Mouse (Mus musculus): ENCODE results near the gene Usp12.

Usp12 gene

DNA sequence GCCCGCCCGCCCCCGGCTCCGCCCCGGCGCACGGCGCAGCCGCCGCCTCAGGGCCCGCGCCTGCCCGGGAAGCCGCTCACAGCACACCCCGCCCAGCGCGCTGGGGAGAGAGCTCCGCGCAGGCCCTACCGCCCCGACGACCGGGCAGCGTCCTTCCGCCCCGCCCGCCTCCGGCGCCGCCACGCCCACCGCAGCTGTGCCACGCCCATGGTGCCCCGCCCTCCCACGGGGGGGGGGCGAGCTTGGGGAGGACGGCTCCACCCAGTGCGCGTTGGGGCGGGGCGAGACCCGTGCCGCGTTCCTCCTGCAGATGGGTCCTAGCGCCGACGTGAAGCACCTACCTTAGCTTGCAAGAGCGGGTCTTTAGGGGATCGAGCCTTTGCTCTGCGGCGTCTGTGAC is at the start of gene Usp12:
Gene Usp12, minus strand, starts transcription at position 154 of the 400 bp plus-strand sequence.
- peak; percentile 98 for DNase-seq

DNA sequence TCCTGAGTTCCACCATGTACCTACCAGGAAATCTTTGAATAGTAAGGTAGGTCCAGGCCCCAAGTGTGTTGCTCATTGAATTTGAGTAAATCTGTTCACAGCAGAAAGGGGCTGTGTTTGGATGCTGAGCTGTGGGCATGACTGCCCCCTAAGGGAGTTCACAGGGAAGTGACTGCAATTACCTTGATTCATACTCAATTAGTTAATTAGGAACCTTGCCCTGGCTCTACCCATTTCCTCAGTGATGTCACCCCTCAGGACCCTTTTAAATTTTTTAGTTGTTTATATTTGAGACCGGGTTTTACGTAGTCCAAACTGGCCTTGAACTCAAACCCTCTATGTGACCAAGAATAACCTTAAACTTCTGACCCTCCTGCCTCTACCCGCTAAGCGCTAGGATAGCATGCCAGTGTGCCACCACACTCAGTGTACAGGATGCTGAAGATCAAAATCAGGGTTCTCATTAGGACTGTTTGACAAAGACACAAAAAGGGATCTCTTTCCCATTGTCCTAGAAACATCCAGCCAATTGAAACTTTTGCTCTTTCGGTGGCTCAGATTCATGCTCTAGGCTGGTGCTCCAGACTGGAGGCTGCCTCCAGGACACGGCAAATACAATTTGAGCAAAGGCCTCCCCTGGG is 49.6 kb upstream of the Usp12 start:
- peak; percentile 35 for DNase-seq

DNA sequence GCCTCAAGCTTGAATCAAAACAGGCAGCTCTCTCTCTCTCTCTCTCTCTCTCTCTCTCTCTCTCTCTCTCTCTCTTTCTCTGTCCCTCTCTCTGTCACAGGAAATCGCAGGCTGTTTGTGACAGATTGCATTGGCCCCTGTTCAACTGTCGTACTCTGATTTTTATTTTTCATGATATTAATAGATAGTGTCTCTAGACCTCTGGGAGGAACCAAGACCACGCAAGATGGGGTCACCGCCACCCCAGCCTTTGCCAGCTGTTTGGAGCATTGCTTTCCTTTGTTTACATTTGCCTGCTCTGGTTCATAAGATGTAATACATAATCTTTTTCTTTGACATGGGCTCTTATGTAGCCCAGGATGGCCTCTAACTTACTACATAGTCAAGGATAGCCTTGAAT is 47.2 kb upstream of the Usp12 start:
- no peak for DNase-seq

DNA sequence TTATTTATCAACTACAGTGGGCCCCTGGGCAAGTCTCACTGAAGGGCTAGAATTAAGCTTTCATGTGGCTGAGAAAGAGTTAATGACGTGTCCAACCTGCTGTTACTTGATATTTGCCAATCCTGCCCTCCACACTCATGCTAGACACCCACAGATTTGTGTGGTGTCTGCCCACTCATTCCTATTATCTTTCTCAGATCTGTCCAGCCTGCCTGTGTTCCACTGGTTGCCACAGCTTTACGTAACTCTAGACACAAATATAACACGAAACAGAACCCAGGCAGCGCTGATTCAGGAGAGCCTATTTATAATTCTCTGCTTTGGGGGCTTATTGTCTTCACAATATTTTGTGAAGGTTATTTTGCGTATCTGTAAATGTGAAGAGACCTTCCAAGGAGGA is 46.5 kb upstream of the Usp12 start:
- DNase-seq, result no peak

DNA sequence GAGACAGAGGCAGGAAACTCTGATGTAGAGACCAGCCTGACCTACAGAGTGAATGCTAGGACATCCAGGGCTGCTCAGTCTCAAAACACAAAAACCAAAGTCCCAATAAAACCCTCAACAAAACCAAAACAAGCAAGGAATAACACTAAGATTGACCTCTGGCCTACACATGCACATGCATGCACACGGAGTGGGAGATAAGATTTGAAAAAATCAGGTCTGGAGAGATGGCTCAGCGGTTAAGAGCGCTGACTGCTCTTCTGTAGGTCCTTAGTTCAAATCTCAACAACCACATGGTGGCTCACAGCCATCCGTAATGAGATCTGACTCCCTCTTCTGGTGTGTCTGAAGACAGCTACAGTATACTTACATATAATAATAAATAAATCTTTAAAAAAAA is 45.6 kb upstream of the Usp12 start:
- DNase-seq, result no peak

DNA sequence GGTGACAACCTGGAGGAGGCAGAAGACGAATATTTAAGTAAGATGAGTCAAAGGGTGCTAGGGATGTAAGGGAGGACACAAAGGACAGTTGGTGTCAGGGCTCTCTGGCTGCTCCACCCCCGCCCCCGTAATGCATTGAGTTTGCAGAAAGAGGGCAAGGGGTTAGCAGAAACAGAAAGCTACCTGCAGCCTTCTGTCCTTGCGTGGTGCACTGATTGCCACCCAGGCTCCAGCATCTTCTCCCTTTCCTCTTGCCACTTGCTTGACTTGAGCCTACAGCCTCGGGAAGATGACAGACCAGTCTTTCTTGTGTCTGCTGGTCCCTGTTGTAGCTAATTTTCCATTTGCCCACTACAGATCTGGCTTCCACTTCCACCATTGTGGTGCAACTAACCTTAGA is 45.0 kb upstream of the Usp12 start:
- no peak for DNase-seq

DNA sequence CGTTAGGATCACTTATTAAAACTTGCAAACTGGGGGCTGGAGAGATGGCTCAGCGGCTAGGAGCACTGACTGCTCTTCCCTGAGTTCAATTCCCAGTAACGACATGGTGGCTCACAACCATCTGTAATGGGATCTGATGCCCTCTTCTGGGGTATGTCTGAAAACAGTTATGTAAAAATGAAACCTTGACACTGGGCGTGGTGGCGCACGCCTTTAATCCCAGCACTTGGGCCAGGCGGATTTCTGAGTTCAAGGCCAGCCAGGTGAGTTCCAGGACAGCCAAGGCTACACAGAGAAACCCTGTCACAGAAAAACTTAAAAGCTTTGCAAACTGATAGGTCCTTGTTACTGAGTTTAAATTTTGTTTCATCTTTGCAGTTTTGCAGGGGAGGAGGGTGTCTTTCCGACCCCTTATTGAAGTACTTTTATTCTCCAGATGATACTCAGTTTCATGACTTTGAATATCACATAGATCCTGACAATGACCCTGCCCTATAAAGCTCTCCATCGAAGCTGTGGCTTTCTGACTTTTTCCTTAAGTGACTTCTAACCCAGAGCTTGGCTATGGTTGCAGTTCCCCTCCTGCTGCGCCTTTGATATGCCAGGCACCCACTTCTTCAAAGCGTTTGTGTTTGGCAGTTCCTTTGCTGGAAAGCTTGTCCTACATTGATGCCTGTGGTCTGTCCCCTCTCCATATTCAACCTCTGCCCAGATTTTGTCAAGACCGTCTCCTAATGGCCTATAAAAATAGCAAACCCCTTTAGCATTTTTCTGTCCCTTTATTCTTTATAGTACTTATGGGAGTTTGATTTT is 44.2 kb upstream of the Usp12 start:
- DNase-seq, result no peak

DNA sequence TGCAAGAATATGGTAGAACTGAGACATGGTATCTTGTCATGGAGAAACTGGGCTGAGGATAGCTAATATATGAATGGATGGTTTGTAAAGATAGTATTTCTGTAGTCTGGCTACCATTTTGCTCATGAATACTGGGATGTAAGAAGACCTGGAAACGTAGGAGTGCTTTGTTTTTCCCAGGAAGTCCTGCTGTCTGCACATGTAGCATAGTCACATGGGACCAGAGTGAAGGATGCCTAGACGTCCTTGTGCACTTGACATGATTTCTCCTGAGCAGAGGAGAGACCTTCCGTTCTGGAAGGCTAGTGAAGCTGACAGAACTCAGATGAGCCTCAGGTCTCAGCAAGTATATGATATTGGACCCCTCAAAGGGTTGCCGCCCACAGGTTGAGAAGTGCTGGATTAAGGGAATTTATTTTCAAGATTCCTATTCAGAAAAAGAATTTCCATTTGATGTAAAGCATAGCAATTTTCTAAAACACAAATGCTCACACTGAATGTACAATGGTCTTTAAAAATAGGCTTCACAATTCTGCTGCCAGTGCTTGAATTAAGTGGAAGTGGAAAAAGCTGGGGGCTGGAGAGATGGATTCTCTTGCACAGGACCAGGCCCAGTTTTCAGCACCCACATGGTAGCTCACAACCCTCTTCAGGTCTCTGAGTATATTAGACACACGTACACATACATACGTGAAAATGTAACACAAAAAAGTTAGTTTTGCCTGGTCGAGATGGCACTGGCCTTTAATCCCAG is 43.3 kb upstream of the Usp12 start:
- DNase-seq, result no peak

DNA sequence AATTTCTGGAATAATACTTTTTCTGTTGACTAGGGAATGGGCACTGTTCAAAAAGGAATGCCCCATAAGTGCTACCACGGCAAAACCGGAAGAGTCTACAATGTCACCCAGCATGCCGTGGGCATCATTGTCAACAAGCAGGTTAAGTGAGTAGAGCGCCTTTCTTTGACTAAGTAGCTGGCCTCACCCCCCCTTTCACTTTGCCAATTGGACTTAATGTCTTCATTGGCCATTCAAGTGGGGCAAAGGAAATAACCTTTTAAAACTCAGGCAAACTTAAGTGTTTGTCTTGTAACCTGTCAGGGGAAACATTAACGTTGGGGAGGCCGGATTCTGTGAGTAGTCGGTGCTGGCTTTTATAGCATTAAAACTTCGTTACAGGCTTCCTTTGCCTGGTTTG is 40.2 kb upstream of the Usp12 start:
- DNase-seq, result no peak

DNA sequence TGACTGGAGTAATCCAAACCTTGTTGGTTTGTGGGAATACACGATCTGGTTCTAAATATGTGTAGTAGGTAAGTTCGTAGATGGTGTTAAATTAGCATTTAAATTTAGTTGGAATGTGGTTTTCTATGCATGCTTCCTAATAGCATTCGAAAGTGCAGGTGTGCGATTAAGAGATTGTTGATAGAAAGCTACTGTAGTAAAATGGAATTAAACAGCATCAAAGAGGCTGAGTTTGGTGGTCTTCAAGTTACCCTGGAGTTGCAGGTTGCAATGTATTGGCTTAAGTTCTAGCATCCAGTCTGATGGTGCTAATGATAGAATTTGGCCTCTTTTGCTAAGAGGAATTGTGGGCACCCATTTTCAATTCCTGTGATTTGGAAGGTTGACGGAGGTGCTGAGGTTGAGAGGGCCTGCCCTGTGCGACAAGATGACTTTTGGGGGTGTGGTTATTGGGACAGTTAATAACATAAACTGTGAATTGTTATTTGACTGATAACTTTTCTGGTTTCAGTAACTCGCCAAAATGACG is 38.9 kb upstream of the Usp12 start:
- DNase-seq, result no peak

DNA sequence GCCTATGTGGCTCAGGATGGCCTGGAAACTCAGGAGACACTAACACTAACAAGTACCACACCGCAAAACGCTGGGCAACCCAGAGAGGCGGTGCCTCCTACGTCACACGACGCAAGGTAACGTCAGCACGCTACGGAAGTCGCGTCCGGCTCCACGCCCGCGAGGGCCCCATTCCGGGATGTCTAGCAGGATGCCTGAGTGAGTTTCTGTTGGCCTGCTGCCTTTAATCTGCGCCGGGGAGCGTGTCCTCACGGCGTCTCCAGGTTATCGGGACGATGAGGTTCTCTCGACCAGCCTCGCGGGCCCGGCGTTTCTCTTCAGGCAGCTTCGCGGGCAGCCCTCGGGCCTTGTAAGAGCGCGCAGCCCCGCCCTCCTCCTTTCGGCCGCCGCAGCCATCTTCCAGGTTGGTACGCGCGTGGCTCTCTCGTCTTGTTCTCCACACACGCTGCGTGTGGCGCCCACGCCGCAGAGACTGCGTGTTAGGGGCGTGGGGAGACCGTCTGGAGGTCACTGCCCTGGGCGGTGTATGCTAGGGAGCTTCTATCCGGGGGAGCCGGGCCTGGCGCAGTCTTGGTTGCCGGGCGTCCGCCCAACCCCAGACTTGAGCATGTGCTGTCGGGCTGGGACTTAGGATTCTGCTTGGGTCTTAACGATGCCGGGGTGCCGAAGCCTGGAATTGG is 38.1 kb upstream of the Usp12 start, which contains the start of gene Rpl21:
Gene Rpl21, plus strand, starts transcription at position 122 of the 680 bp plus-strand sequence.
- peak; percentile 96 for DNase-seq

DNA sequence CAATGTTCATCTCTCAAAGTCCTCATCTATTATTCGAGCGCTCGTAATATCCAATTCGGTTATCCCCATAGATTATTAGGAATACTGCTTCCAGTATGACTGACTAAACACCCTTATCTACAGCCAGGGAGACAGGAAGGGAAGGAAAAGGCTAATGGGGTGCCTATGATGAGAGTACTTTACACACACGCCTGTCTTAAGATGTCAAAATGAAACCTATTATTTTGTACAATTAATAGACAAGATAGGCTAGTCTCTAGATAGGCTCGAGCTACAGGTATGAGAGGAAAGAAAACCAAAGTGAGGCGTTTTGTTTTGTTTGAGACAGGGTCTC is 37.6 kb upstream of the Usp12 start:
- no peak for DNase-seq

DNA sequence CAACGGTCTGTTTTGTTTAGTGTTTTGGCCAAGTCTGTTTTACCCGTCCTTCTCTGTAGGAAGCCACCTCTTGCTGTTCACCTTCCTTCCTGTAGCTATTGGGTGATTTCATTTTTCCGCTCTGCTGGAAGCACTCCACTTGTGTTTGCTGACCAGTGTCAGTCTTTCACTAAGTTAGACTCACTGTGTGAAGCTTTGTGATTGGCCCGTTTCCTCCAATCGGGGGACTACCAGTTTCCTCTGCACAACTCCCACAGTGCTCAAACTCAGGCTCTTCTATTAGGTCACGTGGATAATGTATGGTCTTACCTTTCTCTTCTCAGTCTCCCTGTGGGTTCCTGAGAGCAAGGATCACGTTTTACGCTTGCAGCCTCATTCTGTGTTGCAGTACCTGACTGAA is 34.7 kb upstream of the Usp12 start:
- no peak for DNase-seq

DNA sequence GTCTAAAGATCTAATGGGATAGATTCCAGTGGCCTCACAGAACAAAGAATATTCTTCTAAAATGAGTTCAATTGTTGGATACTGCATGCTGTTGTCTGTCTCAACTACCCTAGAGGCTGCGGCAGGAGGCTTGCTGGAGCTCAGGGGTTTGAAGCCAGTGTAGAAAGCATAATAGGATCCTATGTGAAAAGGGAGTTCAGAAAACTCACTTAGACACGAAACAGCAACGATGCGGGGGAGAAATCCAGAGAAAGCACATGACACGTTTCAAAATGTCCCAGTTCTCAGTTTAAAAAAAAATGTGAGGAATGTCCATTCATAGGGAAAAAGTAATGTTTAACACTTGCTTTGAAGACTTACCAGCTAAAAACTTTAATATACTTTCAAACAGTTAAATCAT is 28.2 kb upstream of the Usp12 start:
- DNase-seq, result no peak

DNA sequence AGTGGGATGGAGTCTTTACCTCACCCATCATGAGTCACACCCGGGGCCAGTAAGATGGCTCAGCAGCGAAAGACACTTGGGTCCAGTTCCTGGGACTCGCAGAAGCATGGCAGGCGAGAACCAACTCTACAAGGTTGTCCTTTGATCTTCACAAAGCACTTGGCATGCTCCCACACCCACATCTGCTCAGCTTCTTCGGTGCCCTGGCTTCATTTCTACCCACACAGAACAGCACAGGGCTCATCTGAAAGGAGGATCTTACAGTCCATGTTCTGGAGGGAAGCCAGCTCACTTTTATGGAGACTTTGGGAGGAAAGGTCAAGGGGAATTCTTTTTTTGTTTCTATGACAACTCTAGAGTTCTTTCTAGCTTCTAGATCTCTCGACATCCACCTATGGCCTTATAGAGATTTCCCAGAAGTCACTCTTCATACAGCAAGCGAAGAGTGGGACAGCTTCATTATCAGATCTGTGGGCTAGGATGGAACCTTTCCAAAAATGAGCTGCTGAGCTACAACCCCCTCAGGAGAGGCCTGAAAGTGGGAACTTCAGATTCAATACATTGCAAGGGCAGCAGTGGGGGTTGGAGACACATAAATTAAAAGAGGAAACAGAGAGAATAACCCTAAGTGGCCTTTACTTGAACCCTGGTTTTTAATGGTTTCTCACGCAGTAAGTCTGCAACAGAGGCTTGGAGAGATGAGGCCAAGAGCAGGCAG is 24.3 kb upstream of the Usp12 start:
- DNase-seq, result no peak

DNA sequence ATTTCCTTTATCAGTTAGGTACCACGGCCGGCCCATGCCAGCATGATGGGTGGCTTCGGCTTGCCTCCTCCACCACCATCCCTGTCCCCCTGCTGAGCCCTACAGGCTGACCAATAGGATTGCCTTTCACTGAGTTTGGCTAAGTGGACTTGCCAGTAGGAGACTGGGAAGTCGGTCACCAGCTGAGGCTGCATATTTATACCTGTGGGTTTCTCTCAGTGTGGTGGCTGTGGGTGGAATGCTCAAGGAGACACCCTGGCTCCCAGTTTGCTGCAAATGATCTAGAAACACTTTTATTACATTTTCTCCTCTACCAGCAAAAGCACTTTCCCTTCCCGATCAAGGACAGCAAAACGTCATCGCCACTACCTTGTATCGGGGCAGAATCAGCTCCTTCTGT is 22.8 kb upstream of the Usp12 start:
- DNase-seq, result no peak

DNA sequence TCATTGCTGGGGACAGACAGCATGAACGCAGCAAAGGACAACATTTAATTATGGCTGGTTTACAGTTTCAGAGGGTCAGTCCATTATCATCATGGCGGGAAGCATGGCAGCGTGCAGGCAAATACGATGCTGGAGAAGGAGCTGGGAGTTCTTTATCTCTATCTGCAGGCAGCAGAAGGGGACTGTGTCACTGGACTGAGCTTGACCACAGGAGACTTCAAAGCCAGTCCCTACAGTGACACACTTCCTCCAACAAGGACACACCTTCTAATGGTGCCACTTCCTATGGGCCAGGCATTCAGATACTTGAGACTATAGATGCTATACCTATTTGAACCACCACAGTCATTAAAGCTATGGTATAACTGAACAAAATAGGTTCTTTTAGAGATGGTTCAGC is 20.6 kb upstream of the Usp12 start:
- no peak for DNase-seq

DNA sequence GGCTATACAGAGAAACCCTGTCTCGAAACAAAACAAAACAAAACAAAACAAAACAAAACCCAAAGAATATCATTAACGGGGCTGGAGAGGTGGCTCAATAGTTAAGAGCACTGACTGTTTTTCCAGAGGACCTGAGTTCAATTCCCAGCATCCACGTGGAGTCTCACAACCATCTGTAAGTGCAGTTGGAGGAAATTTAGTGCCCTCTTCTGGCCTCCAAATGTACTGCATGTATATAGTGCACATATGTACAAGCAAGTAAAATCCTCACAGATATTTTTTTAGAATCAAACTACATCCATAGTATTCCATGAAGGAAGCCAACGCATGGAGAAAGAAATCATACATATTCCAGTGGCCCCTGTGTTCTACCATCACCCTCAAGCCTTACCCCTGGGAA is 18.6 kb upstream of the Usp12 start:
- no peak for DNase-seq

DNA sequence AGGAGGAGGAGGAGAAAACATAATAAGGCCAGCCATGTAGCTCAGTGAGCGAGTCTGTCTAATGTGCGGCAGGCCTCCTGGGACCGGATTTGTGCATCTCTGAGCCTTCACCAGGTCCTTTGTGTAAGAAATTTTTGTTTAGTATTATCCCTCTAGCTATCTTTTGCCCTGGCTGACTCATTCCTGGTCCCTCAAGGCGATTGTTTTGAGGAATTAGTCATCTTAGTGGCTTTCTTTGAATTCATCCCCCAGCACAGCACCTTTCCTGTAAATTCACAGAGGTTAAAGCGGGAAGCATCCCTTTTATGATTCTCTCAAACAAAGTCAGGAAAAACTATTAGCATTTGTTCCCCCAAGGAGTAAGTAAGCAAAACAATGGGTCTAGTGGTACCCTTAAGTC is 18.1 kb upstream of the Usp12 start:
- DNase-seq, result no peak

DNA sequence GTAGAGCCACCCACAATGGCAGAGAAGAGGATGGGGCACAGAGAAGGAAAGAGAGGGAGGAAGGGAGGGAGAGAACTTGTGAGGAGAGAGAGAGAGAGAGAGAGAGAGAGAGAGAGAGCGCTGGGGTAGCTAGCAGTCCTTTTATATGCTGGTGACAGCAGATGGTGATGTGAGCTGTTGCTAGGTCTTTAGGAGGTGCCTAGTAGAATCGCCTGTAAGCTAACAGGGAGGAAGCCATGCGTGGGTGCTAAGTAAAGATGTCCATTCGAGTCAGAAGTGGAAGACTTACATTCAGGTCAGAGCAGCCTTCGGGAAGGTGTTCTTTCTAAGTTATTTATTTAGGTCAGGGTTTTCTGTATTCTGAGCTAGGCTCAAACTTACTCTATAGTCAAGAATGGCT is 15.1 kb upstream of the Usp12 start:
- no peak for DNase-seq

DNA sequence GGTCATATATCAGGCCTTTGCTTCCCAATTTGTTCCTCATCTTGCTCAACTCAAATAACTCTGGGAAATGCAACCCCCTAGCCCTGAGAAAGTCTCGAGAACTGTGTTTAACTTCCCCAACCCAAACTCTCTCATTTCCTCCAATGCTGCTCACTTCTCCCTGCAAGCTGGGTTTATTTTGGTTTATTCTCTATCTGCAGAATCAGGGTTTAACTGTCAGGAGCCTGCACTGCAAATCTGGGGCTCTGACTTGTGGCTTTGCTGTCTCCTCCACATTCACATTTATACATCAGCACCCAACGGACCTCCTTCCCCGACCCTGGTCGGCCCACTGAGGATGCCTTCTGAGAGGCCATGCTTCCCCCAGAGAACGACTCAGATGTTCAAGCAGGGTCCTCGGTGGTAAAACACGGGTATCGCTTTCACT is 11.2 kb upstream of the Usp12 start:
- DNase-seq, result no peak

DNA sequence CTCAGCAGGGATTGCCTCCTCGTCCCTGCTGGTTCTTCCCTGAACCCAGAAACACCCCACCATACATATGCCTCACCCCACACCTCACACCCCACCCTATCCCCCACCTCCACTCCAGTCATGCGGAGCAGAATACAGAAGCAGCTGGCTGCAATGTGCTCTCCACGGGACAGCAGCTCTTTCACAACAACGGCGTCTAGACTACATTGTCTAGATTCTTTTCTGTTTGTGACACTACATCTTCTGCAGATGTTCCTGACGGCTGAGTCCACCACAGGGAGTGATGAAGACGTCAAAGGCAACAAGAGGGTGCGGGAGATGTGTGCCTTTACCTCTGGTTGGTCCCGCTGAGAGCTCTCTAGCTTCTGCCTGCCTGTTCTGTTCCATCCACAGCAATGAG is 3.2 kb upstream of the Usp12 start:
- DNase-seq, result no peak

DNA sequence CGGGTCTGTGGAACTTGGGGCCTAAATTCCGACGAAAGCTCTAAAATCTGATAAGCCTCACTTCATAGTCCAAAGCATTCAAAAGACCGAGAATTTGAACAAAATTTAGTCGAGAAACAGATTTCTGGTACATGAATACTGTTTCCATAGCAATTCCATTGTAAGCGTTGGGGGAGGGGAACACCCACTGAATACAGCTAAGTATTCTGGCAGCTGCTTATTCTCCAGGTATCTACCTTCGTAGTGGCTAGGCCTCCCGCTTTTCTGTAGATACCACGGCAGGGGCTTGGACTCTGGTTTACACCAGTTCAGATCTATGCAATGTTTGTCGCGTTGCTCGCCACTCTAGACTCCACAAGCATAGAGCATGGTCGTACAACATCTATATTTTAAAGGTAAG is 922 bp upstream of the Usp12 start:
- peak; percentile 68 for DNase-seq
